Mouse (Mus musculus) neutrophil, adult 65 days (primary cell): ENCODE measurements around the gene Gm7970. TPM values are rescaled to one million over a fixed set of nuclear protein-coding genes. Genes with fewer than 3 reads are reported as not detected.

Experiments used
- total RNA-seq: library from RNA; stranded (reverse); gene quantifications from 2 replicates; pipeline ENCODE4 v1.2.4, GENCODE M21; 2023

Gene Gm7970
- not detected in 2 replicates for total RNA-seq

GRCm38 (mm10) chr14:41555483-41555882 lies at the start of gene Gm7970:
Gene Gm7970 (minus strand): TSS chr14:41555583.

GRCm38 (mm10) chr14:41572911-41573310 lies 17.5 kb upstream of the Gm7970 start, which contains the start of gene 1700049E17Rik2:
Gene 1700049E17Rik2 (plus strand): TSS chr14:41573211.

Other genes starting within 250 kb of the Gm7970 start
- not detected in 2 replicates for gene Gm5798, start 207.0 kb downstream of the Gm7970 start, total RNA-seq
- gene Gm7945, start 169.2 kb downstream of the Gm7970 start, total RNA-seq = not detected in 2 replicates
- not detected in 2 replicates for gene Gm6482, start 147.3 kb downstream of the Gm7970 start, total RNA-seq
- not detected in 2 replicates for gene Gm7954, start 102.1 kb downstream of the Gm7970 start, total RNA-seq
- gene Gm3486, start 66.1 kb downstream of the Gm7970 start, total RNA-seq = not detected in 2 replicates
- not detected in 2 replicates for gene 1700049E17Rik2, start 17.6 kb upstream of the Gm7970 start, total RNA-seq
- gene Gm3072, start 69.0 kb upstream of the Gm7970 start, total RNA-seq = not detected in 2 replicates
- gene Gm3676, start 90.9 kb upstream of the Gm7970 start, total RNA-seq = not detected in 2 replicates
- gene Gm8068, start 146.3 kb upstream of the Gm7970 start, total RNA-seq = not detected in 2 replicates
- not detected in 2 replicates for gene Gm7929, start 195.0 kb upstream of the Gm7970 start, total RNA-seq
- not detected in 2 replicates for gene Gm47189, start 216.9 kb upstream of the Gm7970 start, total RNA-seq